Mouse (Mus musculus): Measurements from ENCODE around the gene Cacnb3. TPM values are rescaled to one million over a fixed set of nuclear protein-coding genes. Genes with fewer than 3 reads are reported as not detected.

Cacnb3 gene
- total RNA-seq, 4 experiments from 2014 or later, result 2.0 to 2.8 (median 2.6) TPM

DNA sequence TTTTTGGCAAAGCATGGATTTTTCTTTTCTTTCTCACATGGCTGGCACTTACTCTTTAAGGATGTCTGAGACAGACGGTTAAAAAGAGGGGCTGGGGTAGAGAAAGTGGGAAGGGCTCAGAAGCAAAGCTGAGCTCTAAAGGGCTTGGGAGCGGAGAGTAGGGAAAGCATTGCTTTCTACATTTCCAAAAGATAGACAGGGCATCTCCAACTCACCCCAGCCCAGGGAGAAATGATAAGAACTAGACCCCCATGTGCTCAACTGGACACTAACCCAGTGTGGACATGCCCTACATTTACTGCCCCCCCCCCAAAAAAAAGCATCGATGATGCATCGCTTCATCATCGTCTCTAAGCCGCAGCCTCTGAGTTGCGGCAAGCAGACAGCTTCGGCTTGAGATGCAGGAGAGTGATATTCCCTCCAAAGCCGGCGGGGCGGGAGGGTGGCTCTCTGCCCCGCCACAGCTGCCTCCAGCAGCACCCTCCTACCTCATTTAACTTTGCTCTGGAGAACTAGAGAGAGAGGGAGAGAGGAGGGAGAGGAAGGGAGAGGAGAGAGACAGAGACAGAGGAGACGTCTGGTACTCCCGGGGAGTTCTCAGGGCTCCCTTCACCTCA lies 45.1 kb downstream of the Cacnb3 start:
- DNase-seq (ENCODE audit: low spot score), result no peak

DNA sequence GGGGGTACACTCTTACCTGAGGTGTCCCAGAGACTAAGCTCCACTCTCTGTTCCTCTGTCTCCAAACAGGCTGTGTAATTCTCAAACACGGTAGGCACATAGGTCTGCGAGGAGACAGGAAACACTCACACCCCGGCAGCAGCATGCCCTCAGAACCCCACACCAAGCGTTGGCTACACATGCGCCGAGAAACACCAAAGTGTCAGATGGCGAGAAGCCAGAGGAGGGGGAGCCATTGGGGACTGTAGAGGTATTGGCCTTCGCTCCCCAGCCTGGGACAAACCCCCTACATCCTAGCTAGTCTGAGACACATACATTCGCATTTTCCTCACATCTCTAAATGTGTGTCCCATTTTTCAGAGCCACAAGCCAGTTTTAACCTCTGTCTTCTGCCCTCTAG lies 45.8 kb downstream of the Cacnb3 start:
- no peak for DNase-seq (ENCODE audit: low spot score)

DNA sequence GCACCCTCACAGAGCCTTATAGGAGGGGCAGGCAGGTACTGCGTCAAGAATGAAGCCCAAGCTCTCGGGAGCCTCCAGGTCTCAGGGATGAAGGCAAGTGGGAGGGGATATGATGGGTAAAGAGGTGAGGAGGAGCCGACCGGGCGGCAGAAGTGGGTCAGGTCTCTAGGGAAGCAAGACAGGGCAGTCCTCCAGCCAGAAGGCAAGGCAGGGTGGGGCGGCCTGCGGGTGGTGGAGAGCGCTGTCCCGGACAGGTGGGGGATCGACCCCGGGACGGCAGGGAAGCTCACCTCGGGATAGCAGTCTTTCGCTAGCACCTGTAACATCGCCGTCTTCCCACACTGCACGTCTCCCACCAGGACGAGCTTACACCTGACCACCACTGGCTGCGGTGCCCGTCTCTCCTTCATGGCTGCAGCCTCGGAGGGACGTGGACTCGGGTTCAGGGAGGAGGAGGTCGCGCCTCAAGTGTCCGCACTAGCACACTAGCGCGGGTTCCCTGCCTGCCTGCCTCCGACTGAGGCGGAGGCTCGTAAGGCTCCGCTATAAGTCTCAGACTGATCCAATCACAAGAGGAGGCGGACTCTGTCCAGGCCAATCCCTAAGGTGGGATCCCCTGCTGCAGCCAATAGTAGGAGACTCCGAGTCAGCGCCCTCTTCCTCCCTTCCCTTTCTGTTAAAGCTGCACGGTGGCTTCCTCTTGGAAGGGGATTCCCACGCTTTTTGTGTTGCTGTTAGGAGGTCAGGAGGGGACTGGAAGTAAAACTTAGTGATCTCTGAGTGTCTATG lies 46.5 kb downstream of the Cacnb3 start, which contains the start of gene Rnd1:
Rnd1 (minus strand) TSS at position 522 of the 789 bp plus-strand sequence.
- peak; percentile 94 for DNase-seq (ENCODE audit: low spot score)

DNA sequence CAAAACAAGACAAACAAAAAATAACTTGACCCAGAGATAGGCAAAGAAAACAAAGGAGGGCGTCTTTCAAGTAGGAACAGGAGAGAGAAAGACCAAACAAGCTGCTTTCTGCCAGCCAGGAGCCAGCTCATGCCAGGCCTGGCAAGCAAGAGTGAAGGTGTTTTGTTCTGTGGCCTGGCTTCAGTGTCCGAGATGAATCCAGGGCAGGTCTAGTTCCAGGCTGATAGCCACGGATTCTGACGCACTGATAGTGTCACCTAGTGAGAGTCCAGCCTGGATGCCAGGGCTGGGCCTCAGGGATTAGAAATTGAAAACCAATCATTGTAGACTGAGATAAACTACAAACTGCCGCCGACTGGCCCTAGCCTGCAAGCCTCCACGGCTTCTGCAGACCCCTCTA lies 47.3 kb downstream of the Cacnb3 start:
- DNase-seq (ENCODE audit: low spot score), result no peak

DNA sequence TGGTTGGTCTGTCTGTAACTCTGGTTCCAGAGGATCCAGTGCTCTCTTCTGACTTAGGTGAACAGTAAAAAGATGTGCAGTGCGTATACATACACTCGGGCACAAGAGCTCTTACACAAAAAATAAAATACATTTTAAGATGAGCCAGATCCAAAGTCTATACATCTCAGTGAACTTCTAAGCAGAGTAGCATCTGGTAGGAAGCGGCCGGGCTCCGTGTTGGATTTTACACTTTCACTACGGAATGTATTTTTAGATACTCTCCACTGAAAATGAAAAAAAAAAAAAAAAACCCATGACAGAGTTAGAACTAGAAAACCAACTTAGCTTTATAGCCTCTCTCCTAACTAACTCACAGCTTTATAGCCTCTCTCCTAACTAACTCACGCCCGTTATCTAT lies 50.0 kb downstream of the Cacnb3 start:
- DNase-seq (ENCODE audit: low spot score), result no peak

DNA sequence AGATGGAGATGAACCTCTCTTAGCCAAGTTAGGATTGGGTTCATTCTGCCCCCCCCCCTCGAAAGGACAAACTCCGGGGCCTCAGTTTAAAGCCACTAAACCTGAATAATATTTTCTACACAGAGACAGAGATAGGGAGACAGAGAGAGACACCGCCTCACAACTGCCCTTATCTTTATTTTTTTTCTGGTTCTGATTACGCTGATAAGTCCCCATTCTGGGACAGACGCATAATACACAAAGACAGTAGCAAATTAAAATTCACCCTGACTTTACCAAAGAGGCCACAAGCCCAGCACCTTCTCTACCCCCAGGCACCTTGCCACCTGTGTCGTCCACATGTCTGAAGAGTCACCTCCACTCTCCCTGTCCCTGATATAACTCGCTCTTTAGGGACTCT lies 51.0 kb downstream of the Cacnb3 start:
- DNase-seq (ENCODE audit: low spot score), result no peak

DNA sequence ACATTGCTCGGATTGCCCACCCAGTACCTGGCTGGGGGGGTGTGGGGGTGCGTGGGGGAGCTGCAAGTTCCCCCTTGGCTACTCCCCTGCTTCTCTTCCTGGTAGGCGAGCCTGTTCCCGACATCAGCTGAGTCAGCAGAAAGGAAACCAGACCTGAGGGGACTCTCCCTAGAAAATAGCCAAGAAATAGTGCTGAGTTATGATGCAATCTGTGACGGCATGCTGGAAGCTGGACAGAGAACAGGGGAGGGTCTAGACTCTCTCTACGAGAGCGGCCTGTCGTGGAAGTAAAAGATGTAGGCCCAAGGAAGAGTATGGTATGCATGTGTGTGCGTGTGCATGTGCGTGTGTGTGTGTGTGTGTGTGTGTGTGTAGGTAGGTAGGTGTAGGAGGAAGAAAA lies 52.5 kb downstream of the Cacnb3 start:
- DNase-seq (ENCODE audit: low spot score), result no peak

DNA sequence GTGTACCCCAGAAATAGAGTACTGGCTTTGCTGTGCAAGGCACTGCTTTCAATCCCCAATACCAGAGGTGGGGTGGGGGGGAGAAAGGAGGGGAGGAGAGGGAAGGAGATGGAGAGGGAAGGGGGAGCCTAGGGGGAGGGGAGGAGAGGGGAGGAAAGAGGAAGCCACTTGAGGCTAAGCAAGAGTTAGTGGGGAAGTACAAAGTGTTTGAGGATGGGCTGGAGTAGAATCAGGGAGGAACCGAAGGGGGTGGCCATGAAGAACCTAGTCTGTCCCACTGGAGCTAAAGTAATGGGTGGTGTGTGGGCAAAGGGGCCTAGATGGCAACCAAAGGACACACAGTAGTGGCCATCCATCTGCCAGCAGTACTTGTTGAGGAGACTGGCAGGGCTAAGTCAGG lies 53.1 kb downstream of the Cacnb3 start:
- DNase-seq (ENCODE audit: low spot score), result no peak

DNA sequence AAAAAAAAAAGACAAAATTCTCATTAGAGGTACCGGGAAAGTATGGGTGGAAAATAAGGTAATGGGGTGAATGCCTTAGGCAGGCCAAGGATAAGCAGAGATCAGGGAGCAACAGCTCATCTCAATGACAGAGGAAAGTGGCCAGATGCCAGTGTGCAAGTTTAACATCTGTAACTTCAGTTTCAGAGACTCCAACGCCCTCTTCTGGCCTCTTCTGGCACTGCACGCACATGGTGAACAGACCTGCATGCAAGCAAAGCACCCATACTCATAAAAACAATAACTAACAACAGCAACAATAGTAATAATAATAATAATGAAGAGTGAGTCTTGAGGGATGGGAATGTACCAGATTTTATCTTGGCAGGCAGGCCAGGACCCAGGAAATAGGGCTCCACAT lies 55.3 kb downstream of the Cacnb3 start:
- no peak for DNase-seq (ENCODE audit: low spot score)

DNA sequence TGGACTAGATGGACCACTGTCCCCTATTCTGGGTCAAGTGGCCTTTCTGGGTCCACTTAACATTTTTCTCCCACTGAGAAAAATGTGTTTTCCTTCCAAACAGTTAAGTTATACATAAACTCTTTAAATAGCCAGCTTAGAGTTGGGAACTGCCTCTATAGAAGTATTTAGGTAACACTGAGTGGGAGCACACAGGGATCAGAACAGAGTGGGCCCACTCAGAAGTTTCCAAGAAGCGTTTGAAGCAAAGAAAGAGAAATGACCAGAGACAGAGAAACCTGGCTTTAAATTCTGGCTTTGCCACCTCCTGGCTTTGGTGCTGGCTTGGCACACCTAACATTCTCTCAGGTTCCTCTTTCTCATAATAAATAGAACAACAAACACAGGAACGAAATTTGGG lies 59.0 kb downstream of the Cacnb3 start:
- no peak for DNase-seq (ENCODE audit: low spot score)

DNA sequence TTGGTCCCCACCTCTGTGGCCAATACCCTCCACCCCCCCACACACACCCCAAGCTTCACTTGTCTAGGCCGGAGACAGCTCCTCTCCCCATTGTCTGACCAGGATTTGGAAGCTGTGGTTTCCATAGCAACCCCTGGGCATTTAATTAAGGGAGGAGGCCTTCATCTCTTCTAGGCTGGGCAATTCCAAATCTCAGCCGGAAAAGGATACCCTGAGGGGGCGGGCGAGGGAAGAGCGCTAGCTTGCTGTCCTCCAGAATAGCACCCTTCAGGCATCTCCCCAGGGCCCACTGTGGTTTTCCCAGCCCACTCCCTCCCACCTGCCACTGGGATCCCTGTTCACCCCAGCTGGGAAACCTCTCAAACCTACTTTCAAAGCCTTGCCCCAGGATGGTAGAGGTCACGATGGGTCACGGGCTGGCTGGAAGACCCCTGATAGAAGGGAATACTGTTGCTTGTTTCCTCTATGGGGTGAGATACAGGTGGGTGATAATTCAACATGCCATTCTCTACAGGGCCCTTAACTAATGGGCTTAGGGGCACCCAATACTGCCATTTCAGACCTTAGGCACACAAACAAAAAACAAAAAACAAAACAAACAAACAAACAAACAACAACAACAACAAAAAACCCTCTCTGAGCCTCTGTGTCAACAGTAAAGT lies 61.0 kb downstream of the Cacnb3 start:
- DNase-seq (ENCODE audit: low spot score), result no peak

DNA sequence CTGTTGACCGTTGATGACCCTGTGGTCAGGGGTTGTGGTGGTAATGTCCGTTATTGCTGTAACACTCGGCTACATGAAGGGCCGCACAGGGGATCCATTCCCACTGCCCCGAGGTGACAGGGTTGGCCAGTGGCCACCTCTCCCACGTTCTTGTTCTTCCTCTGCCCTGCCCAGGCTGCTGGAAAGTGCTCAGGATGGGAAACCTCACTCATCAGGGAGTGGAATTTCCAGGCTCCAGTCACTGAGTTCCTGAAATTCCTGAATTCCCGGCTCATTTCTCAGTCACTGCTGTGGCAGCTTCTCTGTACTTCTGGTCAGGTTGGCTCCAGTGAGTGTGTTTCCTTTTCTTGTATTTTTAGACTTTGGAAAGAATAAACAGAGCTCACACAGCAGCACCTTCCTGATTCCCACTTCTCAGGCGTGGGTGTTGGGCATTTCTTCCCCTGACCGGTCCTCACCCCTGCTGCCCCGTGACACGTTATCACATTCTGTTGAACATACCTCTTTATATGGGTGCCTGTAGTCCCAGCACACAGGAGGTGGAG lies 61.6 kb downstream of the Cacnb3 start:
- DNase-seq (ENCODE audit: low spot score), result peak; percentile 54

Other genes starting within 250 kb of the Cacnb3 start
- gene Olfr283, start 249.9 kb upstream of the Cacnb3 start, total RNA-seq (2022), result not detected
- gene Olfr282, start 199.6 kb upstream of the Cacnb3 start, total RNA-seq (2022), result not detected
- not detected for gene Olfr281, start 178.3 kb upstream of the Cacnb3 start, total RNA-seq (2022)
- not detected for gene OR5BS1P, start 160.9 kb upstream of the Cacnb3 start, total RNA-seq (2022)
- not detected for gene Lalba, start 148.1 kb upstream of the Cacnb3 start, total RNA-seq (2022)
- not detected for gene Olfr279, start 138.4 kb upstream of the Cacnb3 start, total RNA-seq (2022)
- 10 to 100 TPM; 77.7 to 87.7 (median 81.1) TPM for gene Kansl2, start 96.6 kb upstream of the Cacnb3 start, total RNA-seq (2022)
- gene Ccnt1, start 59.9 kb upstream of the Cacnb3 start, total RNA-seq (2022), result 10 to 100 TPM; 26.7 to 34.8 (median 30.0) TPM
- gene 4930415O20Rik, start 59.8 kb upstream of the Cacnb3 start, total RNA-seq (2022), result 1 to 10 TPM; 1.6 to 4.2 (median 2.3) TPM
- 100 to 1,000 TPM; 136 to 213 (median 183) TPM for gene Adcy6, start 20.8 kb upstream of the Cacnb3 start, total RNA-seq (2022)
- gene Ddx23, start 32.1 kb downstream of the Cacnb3 start, total RNA-seq (2022), result 10 to 100 TPM; 53.2 to 61.7 (median 56.4) TPM
- 1 to 10 TPM in 3 of 4 experiments, under 1 TPM in 1; 1.00 to 2.1 (median 1.2) TPM for gene Rnd1, start 46.6 kb downstream of the Cacnb3 start, total RNA-seq (2022)
- 1 to 10 TPM in 1 of 4 experiments, under 1 TPM in 3; 0.41 to 1.1 (median 0.84) TPM for gene Ccdc65, start 77.4 kb downstream of the Cacnb3 start, total RNA-seq (2022)
- 1 to 10 TPM; 5.6 to 9.4 (median 7.7) TPM for gene Fkbp11, start 97.4 kb downstream of the Cacnb3 start, total RNA-seq (2022)
- gene Arf3, start 132.4 kb downstream of the Cacnb3 start, total RNA-seq (2022), result 10 to 100 TPM; 18.0 to 20.9 (median 19.1) TPM
- gene Wnt10b, start 147.3 kb downstream of the Cacnb3 start, total RNA-seq (2022), result under 1 TPM in 3 of 4 experiments, not detected in 1; 0.16 to 0.44 (median 0.26) TPM
- gene Wnt1, start 159.0 kb downstream of the Cacnb3 start, total RNA-seq (2022), result not detected
- under 1 TPM; 0.63 to 0.84 (median 0.72) TPM for gene Ddn, start 178.7 kb downstream of the Cacnb3 start, total RNA-seq (2022)
- 100 to 1,000 TPM in 2 of 4 experiments, 10 to 100 TPM in 2; 96.7 to 129 (median 109) TPM for gene Prkag1, start 200.7 kb downstream of the Cacnb3 start, total RNA-seq (2022)
- gene Kmt2d, start 240.4 kb downstream of the Cacnb3 start, total RNA-seq (2022), result 10 to 100 TPM; 54.7 to 66.1 (median 59.8) TPM